ENCODE assay signal across 8 mouse cellular contexts in genomic region chr8:79027977-79028487, GRCm38 (mm10). TPM values are rescaled to one million over a fixed set of nuclear protein-coding genes. Genes with fewer than 3 reads are reported as not detected.
DNase-seq lines count a peak whose midpoint lies in the region; ATAC-seq and TF ChIP-seq lines count a peak whose summit lies in the region.

Gene Zfp827, plus strand, starts transcription at chr8:79028437.

- no peaks in the 10 kb centered on the region for H3K4me1 ChIP-seq in cortical plate, adult 2 months (ENCODE audit: control insufficient read depth, insufficient read depth, low read length)
- H3K4me1 ChIP-seq in intestine, embryonic 14.5 days (replicated peaks; ENCODE audit: control insufficient read depth, insufficient read depth, low read length), result peaks cover 18% of the 10 kb centered on the region

- H3K36me3 ChIP-seq in intestine, embryonic 14.5 days (ENCODE audit: control insufficient read depth, insufficient read depth, low read length), result no peaks in the 10 kb centered on the region

- peak; percentile 68 for DNase-seq in adipocyte (ENCODE audit: low spot score)
- DNase-seq in gastrocnemius, postnatal 25 days, result peak; percentile 65
- peak; percentile 89 for DNase-seq in intestine, embryonic 14.5 days (ENCODE audit: low spot score)
- peak; percentile 72 to 73 for DNase-seq in left cerebral cortex, postnatal 25 days (ENCODE audit: low spot score in 2 of 2)
- DNase-seq in right cerebral cortex, postnatal 14 days, result peak; percentile 73
- peak; percentile 68 for DNase-seq in urinary bladder, postnatal 25 days (ENCODE audit: low spot score)

- TF ChIP-seq POLR2A in cortical plate, adult 2 months (IDR thresholded peaks at IDR 0.05; ENCODE audit: extremely low read depth, insufficient read depth, low read length), result peak; percentile 50; the same call in 1 of the 2 replicates

- intact Hi-C loops in left cerebral cortex, postnatal 25 days (cut with DNase I), result loop anchor here (2.0 to 5.0 kb wide), 2 partner anchors 267 to 521 kb away; partner anchors contain the start of genes Mmaa, Rbmxl1 and Slc10a7

- peak; percentile 51 for ATAC-seq in intestine, embryonic 14.5 days (replicated peaks; ENCODE audit: low FRiP score, low TSS enrichment, low read depth)
- peak; percentile 54 for ATAC-seq in megakaryocyte-erythroid progenitor cell, adult 5-6 weeks (replicated peaks; ENCODE audit: low FRiP score, low TSS enrichment, poor library complexity, severe bottlenecking)

- peak within 1 kb of the TSS; percentile 100 for H3K9ac ChIP-seq in intestine, embryonic 14.5 days (ENCODE audit: low read length)

- H3K27ac ChIP-seq in cortical plate, adult 2 months (ENCODE audit: insufficient read depth, low read length), result peak within 1 kb of the TSS; percentile 88
- H3K27ac ChIP-seq in intestine, embryonic 14.5 days (ENCODE audit: low read depth), result peak within 1 kb of the TSS; percentile 100

- peak within 1 kb of the TSS; percentile 94 for H3K4me3 ChIP-seq in cortical plate, adult 2 months (ENCODE audit: insufficient read depth, low read length)
- H3K4me3 ChIP-seq in intestine, embryonic 14.5 days (ENCODE audit: low read depth, low read length), result peak within 1 kb of the TSS; percentile 85

- WGBS in intestine, embryonic 14.5 days, result under 1% methylated on average over 32 of the region's 32 CpGs

- H3K4me2 ChIP-seq in intestine, embryonic 14.5 days (ENCODE audit: low read length), result peak within 1 kb of the TSS; percentile 65

- H3K9me3 ChIP-seq in intestine, embryonic 14.5 days (ENCODE audit: control insufficient read depth, low read length), result no peaks in the 10 kb centered on the region

- no peak for TF ChIP-seq CTCF in cortical plate, adult 2 months (IDR thresholded peaks at IDR 0.05; ENCODE audit: extremely low read depth, insufficient read depth, low read length)

- H3K27me3 ChIP-seq in intestine, embryonic 14.5 days (replicated peaks; ENCODE audit: control insufficient read depth, insufficient read depth, low read length), result no peaks in the 10 kb centered on the region

RNA-seq across cellular contexts. Expression of gene Zfp827, which starts in this region (rescaled TPM):
- 29.6 and 32.4 TPM in 2 replicates for polyA plus RNA-seq in cortical plate, adult 2 months (2012; rRNA removed)
- 1 to 10 TPM; 3.8 to 4.5 TPM for total RNA-seq in gastrocnemius, postnatal 25 days (2021)
- 10.6 and 12.4 TPM in 2 replicates for polyA plus RNA-seq in intestine, embryonic 14.5 days (2014; fragmentation: Nextera tagmentation; extraction: Ambion mirVana)
- 10 to 100 TPM; 36.6 to 41.0 TPM for total RNA-seq in left cerebral cortex, postnatal 25 days (2021)
- 0.46 and 2.3 TPM in 2 replicates for total RNA-seq in megakaryocyte-erythroid progenitor cell, adult 5-6 weeks (2014; fragmentation: Nextera tagmentation)
- total RNA-seq in megakaryocyte-erythroid progenitor cell, adult 5-6 weeks (2017), result 0.47 and 0.72 TPM in 2 replicates

Comparison
In these comparisons a context has a peak if more than half of its experiments do, and no peak if none do; other contexts are left out.
1. Peak in every context shown above with its lines: DNase-seq, ATAC-seq, H3K4me3 ChIP-seq and H3K27ac ChIP-seq.
2. RNA of gene Zfp827 (total RNA-seq): 36.6 to 41.0 TPM in left cerebral cortex, postnatal 25 days; 3.8 to 4.5 TPM in gastrocnemius, postnatal 25 days and 0.46 to 2.3 TPM in megakaryocyte-erythroid progenitor cell, adult 5-6 weeks; every median in the first group is over 4 times any median in the second.